Mouse (Mus musculus) adrenal gland, postnatal 36 days (tissue): ENCODE results near the gene Cd177. TPM values are rescaled to one million over a fixed set of nuclear protein-coding genes. Genes with fewer than 3 reads are reported as not detected.
"Not testable (repeated sequence)": the region's sequence is repeated elsewhere in the genome, so short reads cannot be mapped to it uniquely, and the experiment has no call there.

Source experiments
- DNase-seq, 2 experiments: peaks; one replicate each; pipeline ENCODE4 v3.0.0; 2021; ENCODE audit warnings: mixed read lengths in 1 of 2
- long read RNA-seq, 2 experiments: library from polyadenylated mRNA; stranded (forward); transcript quantifications; one replicate each; pipeline ENCODE4 v2.0.0; 2021; ENCODE audit warnings: borderline sequencing depth in 2 of 2
- total RNA-seq, 2 experiments: library from RNA; stranded (reverse); gene quantifications; 2 replicates each; pipeline ENCODE4 v1.2.3; 2021

The Cd177 gene
- total RNA-seq, result under 1 TPM in 1 of 2 experiments, not detected in 1; 0.20 TPM
- long read RNA-seq, experiment 1, result 0 reads
- long read RNA-seq, experiment 2, result 0 reads

DNA sequence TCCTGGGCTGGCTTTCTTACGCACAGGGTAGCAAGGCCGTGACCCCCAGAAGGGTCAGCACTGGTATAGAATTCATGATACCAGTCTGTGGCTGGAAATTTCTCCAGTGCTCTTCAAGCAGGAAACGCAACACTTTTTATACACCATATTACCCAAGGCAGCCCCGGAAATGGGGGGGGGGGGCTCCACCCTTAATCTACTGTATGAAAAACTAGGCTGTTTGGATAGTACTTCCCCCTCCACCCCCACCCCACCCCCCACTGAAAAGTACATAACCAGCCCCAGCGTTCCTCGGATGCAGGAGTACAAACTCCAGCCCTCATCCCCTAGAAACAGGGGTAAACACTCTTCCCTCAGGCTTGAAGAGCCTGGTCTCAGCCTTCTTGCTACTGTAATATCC, at the start of gene Cd177:
TSS of gene Cd177 (minus strand) at position 101 of the 400 bp plus-strand sequence.
- DNase-seq, result no peak

DNA sequence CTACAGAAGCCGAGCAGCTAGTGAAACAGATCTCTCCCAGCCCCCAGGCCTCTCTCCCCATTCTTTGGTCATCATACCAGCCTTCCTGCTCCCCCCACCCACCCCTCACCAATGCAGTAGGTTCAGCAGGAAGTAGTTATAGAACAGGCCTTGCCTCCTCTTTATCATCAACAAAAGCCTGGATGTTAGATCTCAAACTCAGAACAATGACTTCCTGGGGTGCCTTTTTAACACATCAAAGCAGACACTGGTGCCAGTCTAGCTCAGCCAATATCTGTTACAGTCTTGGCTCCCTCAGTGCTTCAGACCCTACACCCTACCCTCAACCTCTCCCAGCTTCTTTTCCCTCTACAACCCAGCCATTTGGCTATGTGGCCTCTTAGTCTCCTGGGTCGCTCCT, 48.9 kb upstream of the Cd177 start:
- DNase-seq, result no peak

DNA sequence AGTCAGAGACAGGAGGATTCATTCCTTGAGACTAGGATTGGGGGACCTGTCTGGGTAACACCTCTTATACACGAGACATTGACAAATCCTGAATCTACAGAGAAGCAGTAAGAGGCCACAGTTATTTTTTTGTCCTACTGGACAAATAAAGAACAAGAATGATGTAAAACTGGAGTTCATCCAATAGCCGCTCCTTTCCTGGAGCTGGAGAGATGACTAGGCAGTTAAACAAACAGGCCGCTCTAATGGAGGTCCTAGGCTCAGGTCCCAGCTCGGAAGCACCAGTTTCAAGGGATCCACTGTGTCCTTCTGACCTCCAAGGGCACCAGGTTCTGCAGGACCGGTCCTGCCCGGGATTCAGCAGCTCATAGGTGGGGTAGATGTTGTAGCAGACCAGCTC, 44.7 kb upstream of the Cd177 start:
- no peak for DNase-seq

DNA sequence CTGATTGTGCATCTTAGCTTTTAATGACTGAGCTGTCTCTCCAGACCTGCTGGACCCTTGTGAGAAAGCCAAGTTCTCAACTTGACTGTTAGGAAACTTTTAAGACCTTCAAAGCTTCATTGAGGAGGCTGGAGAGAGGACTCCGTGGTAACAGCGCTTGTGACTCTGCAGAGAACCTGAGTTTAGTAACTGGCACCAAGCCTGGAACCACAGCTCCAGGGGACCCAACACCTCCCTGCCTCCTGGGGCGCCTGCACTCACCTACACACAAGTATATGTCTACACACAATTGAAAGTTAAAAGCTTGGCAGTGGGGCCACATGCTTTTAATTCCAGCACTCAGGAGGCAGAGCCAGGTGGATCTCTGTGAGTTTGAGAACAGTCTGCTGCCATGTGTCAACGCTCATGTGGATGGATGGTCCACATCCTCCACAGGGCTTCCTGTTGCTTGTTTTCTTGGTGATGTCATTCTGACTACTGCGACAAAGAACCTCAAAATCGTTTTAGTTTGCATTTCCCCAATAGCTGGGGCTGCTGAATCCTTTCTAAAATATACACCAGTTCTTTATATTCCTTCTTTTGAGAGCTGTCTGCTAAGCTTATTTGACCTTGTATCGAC, 42.1 kb upstream of the Cd177 start:
- no peak for DNase-seq

DNA sequence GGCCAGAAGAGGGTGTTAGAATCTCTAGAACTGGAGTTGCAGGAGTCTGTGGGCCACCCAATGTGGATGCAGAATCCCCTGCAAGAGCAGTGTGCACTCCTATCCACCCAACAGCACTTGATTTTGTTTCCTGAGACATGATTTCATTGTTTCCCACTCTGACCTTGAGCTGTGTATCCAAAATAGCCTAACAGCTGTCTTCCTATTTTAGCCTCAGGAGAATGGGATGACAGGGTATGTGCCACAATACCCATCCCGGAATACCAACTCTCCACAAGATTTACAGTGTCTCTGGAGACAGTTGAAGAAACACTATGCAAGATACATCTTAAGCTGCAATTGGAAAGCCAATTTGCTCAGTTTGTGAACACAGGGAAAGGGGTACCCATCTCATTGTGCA, 37.8 kb upstream of the Cd177 start:
- DNase-seq, result no peak

DNA sequence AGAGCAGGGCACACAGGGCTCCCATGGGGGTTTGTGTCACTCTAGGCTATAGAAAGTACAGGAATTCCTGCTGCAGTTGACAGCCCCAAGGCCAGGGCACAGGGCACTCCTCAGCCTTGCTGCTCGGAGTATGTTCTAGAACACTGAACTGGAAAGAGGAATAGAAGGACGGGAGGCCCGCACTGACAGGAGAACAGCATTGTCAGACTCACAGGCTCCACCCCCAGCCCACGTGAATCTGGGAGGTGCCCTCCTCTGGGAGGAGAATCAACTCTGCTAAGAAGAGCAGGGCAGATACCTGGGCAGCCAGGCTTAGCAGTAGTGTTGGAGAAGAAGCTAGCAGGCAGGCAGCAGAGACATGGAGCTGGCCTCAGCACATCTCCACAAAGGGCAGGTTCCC, 16.8 kb upstream of the Cd177 start, which contains the start of gene Ceacam10:
TSS of gene Ceacam10 (plus strand) at position 289 of the 400 bp plus-strand sequence.
- not testable (repeated sequence) for DNase-seq

DNA sequence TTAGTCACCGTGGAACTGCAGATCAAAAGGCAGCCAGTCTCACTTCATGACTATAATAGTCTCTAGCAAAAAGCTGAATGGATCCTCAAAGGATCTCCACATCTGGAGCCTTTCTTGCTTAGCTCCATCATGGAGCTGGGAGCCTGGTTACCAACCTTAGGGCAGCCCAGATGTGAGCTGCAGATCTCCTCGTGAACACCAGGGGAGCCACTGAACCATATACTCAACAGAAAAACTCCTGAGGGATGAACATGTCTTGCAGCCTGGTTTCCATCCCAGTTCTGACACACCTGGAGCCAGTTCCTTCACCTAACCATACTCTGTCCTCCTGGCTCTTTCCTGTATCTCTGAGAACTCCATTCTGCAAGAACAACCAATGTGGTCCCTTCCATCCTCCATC, 16.0 kb upstream of the Cd177 start:
- DNase-seq, result no peak

DNA sequence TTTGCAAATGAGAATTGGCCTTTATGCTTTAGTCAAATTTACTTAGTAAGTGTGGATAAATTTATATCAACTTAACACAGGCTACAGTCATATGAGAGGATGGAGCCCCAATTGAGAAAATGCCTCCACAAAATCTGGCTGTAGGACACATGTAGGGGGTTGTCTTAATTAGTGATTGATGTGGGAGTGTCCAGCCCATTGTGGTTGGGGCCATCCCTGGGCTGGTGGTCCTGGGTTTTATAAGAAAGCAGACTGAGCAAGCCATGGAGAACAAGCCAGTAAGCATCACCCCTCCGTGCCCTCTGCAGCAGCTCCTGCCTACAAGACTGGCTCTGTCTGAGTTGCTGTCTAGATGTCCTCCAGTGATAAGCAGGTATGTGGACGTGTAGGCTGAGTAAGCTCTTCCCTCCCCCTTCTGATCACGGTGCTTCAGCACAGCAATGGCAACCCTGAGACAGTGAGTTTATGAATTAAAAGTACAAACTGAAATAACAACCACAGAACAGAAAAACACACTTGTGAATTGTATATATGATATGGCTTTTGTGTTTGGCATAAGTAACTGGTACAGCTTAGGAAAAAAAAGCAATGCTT, 13.9 kb upstream of the Cd177 start:
- DNase-seq, result no peak

DNA sequence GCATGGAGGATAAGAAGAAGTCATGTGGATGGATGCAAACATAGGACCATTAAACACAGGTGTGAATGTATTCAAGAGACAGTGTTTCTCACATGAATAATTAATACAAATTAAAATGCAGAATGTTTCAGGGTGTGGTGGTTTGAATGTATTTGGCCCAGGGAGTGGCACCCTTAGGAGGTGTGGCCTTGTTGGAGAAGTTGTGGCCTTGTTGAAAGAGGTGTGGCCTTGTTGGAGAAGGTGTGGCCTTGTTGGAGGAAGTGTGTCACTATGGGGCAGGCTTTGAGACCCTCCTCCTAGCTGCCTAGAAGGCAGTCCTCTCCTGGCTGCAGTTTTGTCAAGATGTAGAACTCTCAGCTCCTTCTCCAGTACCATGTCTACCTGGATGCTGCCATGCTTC, 11.2 kb upstream of the Cd177 start:
- no peak for DNase-seq

DNA sequence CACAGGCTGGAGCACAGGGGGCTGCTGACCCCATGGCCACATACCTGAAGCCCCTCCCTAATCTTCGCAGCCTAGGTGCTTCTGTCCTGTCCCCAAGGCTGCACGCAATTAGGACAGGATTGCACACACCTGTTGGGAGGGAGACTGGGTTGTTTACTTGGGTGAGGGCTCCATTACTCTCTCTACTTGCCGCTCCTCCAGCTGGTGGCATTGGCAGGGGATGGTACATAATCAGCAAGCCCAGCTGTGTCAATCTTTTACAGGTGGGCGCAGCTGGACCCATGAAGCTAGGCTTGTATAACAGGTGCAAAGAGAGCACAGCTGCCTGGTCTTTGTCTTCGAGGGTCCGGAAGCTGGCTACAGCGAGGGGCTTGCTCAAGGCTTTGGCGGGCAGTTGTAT, 2.5 kb upstream of the Cd177 start:
- DNase-seq, result no peak

DNA sequence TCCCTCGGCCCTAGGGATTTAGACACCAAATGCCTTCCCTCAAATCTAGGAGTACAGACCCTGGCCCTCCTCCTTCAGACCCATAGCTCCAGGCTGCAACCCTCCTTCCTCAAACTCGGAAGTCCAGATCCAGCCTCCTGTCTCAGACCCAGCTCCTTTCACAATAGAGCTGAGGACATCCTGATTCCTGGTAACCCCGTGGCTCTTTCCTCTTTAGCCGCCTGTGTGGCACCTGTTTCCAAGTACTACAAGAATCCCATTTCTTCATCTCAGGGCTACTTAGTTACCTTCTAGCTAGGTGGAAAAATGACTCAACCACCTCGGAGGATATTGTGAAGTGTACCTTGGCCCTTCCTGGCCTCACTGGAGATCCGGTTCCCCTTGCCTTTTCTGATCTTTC, 1.1 kb upstream of the Cd177 start:
- DNase-seq, result no peak

DNA sequence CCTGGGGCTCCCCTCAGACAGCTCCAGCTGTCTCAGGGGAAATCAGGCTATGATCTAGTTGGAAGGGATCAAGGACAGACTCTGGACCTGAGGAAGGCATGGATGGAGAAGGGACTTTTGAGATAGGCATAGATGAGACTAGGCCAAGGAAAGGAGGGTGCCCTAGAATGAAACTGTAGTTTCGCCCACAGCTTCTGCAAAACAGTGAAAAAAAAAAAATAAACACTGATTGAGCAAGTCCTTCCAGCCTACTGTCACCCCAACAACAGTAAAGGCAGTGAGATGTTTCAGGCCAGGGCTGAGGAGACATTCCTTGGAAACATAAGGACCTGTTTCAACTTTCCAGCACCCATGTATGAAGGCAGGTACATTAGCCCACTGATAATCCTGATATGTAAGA, 1.6 kb downstream of the Cd177 start:
- no peak for DNase-seq

DNA sequence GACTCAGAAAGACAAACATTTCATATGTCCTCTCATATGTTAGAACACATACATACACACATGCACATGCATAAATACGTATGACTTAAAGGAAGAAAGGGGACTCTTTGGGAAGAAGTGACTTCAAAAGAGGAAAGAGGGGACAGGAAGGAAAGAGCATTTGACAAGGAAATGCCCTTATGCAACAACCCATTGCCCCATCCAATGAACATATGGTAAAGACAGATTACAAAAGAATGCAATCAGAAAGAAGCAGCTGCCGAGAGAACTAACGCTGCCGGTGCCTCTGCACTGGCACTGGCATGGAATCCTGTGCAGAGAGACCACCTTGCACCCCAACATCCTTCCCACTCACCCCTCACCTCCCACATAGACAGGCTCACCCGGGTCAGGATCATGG, 6.6 kb downstream of the Cd177 start:
- DNase-seq, result no peak

DNA sequence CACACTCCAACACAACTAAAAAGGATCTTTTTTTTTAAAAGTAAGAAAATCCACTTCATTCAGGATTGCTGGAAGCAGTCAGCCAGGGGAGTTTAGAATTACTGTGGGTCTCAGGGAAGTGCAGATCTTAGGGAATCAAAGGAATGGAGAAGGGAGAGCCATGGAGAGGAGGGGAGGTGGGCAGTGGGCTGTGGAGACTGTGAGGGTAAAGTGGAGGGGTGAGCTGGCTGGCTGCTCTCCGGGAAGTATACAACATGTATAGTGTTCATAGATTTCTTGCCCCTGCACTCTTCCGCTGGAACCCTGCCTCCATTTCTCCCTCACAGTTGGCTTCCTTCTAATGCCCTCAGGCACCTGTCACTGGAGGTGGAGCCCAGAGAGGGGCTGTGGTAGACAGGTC, 8.5 kb downstream of the Cd177 start:
- DNase-seq, result no peak

DNA sequence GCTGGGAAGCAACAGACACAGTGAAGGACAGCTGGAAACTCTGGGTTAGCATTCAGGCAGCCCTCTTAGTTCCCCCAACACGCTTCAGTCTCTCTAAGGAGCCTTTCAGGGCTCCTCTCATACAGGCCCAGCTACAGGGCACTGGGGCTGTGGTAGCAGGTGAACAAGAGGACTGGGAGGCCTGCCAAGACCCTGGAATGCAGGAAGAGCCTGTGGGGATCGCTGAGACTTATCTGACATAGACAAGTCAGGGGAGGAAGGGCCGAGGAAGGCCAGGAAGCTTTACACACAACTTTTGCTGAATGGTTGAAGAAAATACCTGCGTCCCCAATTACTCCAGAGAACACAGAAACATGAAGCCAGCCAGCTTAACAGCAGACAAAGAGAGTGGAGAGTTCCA, 9.4 kb downstream of the Cd177 start:
- DNase-seq, result no peak

DNA sequence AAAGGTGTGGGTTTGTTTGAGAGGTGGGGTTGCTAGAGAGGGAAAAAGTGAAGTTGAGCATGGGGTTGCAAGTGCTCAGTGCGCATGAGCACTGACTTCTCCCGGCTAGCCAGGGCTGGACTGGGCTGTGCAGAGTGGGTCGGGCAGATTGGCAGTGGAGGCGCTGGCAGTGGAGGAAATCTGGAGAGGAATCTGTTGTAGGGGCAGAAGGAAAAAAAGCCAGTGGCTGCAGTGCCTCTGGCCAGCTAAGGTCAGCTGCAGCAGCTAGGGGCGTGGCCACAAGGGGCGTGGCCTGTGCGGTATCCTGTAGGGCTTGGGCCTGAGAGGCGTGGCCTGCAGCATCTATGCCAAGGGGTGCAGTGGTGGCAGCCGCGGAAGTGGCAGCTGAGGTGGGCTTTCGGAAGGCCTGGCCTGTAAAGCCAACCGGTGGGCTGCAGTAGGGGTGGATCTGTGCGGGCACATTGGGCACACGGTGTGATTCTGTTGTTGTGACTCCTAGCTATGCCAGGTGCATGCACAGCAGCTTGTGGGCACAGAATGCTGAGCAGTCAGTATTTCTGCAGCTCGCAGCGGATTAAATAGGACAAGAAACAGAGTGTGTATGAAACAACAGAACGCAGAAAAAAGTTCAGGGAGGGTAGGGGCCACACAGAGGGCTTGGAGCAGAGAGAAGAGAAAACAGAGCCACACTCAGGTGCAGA, 24.0 kb downstream of the Cd177 start:
- peak; percentile 40 to 63 for DNase-seq

DNA sequence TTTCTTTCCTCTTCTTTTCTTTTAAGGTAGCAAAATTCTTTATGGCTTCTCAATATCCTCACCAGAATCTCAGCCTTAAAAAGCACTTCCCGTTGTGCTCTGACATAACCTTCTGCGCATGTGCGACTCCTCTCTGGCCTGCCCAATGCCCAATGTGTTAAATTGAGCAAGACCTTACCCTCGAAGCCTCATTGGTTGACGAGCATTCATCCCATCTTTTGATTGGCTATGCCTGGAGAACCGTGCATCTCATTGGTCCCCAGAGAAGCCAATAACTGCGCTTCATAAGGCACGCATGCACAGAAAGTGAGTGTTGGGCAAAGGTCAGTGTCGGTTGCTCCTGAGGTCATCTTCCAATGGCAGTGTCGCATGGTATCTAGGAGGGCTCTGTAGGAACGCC, 33.3 kb downstream of the Cd177 start, which contains the start of gene Gm4763:
TSS of gene Gm4763 (minus strand) at position 101 of the 400 bp plus-strand sequence.
- not testable (repeated sequence) for DNase-seq

DNA sequence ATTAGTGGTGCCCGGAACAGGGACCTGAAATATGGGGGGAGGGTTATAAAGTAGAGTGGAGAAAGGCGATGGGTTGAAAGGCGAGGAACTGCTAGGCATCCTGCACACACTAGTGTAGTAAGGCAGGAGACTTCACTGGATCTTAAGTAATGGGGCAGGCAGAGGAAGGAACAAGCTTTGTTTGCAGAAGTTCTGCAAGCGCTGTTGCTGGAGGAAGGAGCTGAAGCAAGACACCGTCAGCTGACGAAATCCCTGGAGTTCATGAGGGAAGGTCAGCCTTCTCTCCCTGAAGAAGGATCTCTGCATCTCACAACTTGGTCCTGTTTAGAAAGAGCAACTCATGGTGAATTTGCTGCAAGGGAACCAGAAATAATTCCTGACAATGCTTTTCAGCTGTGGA, 45.1 kb downstream of the Cd177 start:
- DNase-seq, result no peak

DNA sequence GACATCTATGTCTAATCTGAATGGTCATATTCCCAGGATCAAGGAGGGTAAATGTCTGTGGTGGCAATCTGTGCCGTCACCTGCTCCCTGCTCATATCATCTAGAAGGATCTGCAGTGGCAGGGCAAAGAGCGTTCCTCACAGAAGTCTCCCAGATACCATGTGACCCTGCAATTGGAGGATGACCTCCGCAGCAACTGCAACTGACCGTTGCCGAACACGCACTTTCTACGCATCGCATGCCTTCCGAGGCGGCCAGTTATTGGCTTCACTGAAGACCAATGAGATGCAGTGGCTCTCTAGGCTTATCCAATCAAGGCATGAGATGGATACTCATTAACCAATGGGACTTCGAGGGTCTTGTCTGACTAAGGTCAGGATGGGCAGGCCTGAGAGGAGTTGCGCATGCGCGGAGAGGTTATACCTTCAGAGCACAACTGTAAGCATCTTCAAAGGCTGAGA, 51.2 kb downstream of the Cd177 start, which contains the start of gene BC049730:
TSS of gene BC049730 (plus strand) at position 411 of the 461 bp plus-strand sequence.
- no peak for DNase-seq

DNA sequence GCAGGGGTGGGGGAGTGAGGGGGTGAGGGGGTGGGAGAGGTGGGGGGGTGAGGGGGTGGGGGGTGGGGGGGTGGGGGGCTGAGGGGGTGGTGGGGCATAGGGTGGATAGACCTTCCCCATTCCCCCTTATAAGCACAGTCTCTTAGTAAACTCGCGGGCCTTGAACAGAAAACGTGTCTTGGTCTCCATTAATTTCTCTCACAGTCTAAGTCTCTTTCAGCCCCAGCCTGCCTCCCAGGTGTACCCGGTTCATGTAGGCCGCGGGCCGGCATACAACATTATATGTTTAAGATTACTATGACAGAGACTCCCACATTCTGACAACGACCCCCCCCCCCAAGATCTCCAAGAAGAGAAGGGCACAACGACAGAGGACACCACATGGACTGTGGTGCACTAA, 57.3 kb downstream of the Cd177 start:
- DNase-seq, result not testable (repeated sequence)

DNA sequence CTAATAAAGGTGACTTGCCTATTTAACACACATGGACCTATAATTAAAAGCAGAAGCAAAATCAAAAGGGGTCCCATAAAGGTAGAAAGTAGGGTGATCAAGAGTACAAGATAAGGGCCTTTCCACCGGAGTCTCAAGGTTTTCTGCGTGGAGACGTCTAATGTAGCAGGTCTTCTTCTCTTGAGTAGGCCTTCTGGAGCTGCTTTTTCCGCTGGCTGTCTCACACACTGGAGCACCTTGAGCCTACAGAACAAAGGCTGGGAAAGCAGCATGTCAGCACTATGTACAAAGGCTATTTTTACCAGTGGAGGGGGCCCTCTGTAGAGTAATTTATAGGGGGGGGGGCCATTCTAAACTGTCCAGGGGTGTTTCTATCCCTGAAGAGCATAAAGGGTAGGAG, 62.2 kb downstream of the Cd177 start:
- not testable (repeated sequence) for DNase-seq
